Mouse (Mus musculus) liver, embryonic 14.5 days (tissue): ENCODE measurements around the gene Bola3.

ENCODE experiments used
- CTCF ChIP-seq: IDR thresholded peaks from 2 replicates; pipeline ENCODE4 v1.5.1; 2016; ENCODE audit warnings: antibody characterized with exemption, low read depth, control low read depth
- EP300 ChIP-seq: IDR thresholded peaks from 2 replicates; pipeline ENCODE4 v1.6.1; 2016; ENCODE audit warnings: antibody characterized with exemption, low read depth

DNA sequence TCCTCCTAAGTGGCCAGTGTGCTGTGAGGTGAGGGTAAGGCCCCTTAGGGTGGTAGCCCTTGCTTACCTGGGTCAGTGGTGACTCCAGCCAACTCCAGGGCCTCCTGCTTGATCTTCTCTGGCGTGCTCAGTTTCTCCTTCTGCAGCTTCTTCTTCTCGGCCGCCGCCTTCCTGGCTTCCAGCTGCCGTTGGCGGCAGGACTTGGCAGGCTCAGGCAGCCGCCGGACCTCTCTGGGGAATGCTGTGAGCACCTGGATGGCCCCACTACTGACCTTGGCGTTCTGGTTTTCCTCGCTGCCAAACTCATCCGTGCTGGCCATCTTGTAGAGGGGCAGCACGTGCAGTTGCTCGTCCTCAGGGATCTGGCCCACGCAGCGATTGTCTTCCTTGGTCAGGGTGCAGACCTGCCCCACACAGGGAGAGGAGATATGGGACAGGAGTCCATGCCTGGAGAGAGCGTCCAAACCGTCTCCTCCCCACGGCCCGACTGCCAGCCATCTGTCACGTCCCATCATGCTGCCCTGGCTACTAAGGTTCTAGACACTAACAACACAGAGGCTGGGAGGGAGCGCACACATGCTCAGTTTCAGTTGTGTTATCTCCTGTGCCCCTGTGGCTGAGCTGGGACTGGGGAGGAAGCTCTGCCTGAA, 21.5 kb downstream of the Bola3 start:
- no peak for TF ChIP-seq CTCF
- no peak for TF ChIP-seq EP300
